In genomic region chr6:128090985-128091832, GRCm38 (mm10) we compare ENCODE assay signal across 8 mouse cellular contexts. TPM values are rescaled to one million over a fixed set of nuclear protein-coding genes. Genes with fewer than 3 reads are reported as not detected.
A peak's percentile ranks its signal among the peaks of the same experiment; 100 is the strongest.
DNase-seq lines count a peak whose midpoint lies in the region; ATAC-seq and TF ChIP-seq lines count a peak whose summit lies in the region.

No protein-coding gene starts in this region.

- H3K4me1 ChIP-seq in CH12.LX (ENCODE audit: control insufficient read depth in 1 of 2, insufficient read depth in 2 of 2) = no peaks in the 10 kb centered on the region
- peaks cover 26% of the 10 kb centered on the region for H3K4me1 ChIP-seq in kidney, postnatal 0 days (replicated peaks; ENCODE audit: insufficient read depth, low read length)

- no peak overlapping the region for H3K9ac ChIP-seq in CH12.LX (ENCODE audit: insufficient read depth, low read depth)
- H3K9ac ChIP-seq in kidney, postnatal 0 days (ENCODE audit: low read depth, low read length) = no peak overlapping the region; the same call in 1 of the 2 replicates

- no peak for TF ChIP-seq POLR2A in CH12.LX (IDR thresholded peaks at IDR 0.05; ENCODE audit: low read depth, low read length)

- in situ Hi-C loops in CH12.LX (cut with MboI; ENCODE audit: low pct_ligation_motif_present, low pct_unique_long_range_greater_than_20kb, low sequenced_read_pairs) = no loop called here

- TF ChIP-seq CTCF in CH12.LX (conservative IDR thresholded peaks at IDR 0.05 in 1 of 2, IDR thresholded peaks at IDR 0.05 in 1 of 2; ENCODE audit: low read depth in 2 of 2, low read length in 2 of 2) = peak; percentile 84 to 90
- TF ChIP-seq CTCF in kidney, postnatal 0 days (IDR thresholded peaks at IDR 0.05; ENCODE audit: low read depth) = peak; percentile 91

- DNase-seq in 3134 (ENCODE audit: extremely low read depth, insufficient read length, low spot score) = peak; percentile 44
- DNase-seq in CH12.LX (ENCODE audit: extremely low read depth) = peak; percentile 37
- DNase-seq in cerebellum, postnatal 10 days = peak; percentile 78 to 84
- DNase-seq in heart, adult 8-10 months (ENCODE audit: low spot score) = peak; percentile 62
- DNase-seq in kidney, postnatal 0 days (ENCODE audit: low spot score) = peak; percentile 77
- peak; percentile 64 for DNase-seq in right cerebral cortex, postnatal 4 days
- no peak for DNase-seq in ovary, postnatal 10 days (ENCODE audit: low spot score)

- peak; percentile 35; the same call in 1 of the 2 replicates for ATAC-seq in kidney, postnatal 0 days (replicated peaks; ENCODE audit: low FRiP score, low read depth)
- peak; percentile 60 for ATAC-seq in megakaryocyte, adult 5-6 weeks (ENCODE audit: poor library complexity, severe bottlenecking)

- H3K79me2 ChIP-seq in CH12.LX (replicated peaks; ENCODE audit: control insufficient read depth, extremely low read depth, insufficient read depth, poor library complexity, severe bottlenecking) = no peaks in the 10 kb centered on the region

- H3K9me3 ChIP-seq in CH12.LX (replicated peaks; ENCODE audit: low read length) = no peaks in the 10 kb centered on the region
- H3K9me3 ChIP-seq in kidney, postnatal 0 days (replicated peaks; ENCODE audit: low read length) = no peaks in the 10 kb centered on the region

- TF ChIP-seq RAD21 in CH12.LX (IDR thresholded peaks at IDR 0.05; ENCODE audit: low read depth, low read length) = peak; percentile 70

- H3K4me2 ChIP-seq in CH12.LX (ENCODE audit: insufficient read depth, low read depth, poor library complexity, severe bottlenecking) = no peak overlapping the region
- H3K4me2 ChIP-seq in kidney, postnatal 0 days (ENCODE audit: low read length) = no peak overlapping the region

- no peak for TF ChIP-seq EP300 in CH12.LX (IDR thresholded peaks at IDR 0.05; ENCODE audit: low read length)

- WGBS in kidney, postnatal 0 days = 21% methylated on average over 6 of the region's 6 CpGs

- no peaks in the 10 kb centered on the region for H3K36me3 ChIP-seq in CH12.LX (replicated peaks in 1 of 2; ENCODE audit: control insufficient read depth in 1 of 2, insufficient read depth in 1 of 2, low read length in 1 of 2)
- no peaks in the 10 kb centered on the region for H3K36me3 ChIP-seq in kidney, postnatal 0 days (ENCODE audit: insufficient read depth, low read length)

- no peak overlapping the region for H3K4me3 ChIP-seq in CH12.LX (replicated peaks in 1 of 3; ENCODE audit: low read depth in 2 of 3, low read length in 2 of 3, poor library complexity in 1 of 3)
- no peak overlapping the region for H3K4me3 ChIP-seq in kidney, postnatal 0 days (replicated peaks; ENCODE audit: low read depth, low read length)

- peaks cover 91% of the 10 kb centered on the region for H3K27me3 ChIP-seq in CH12.LX (replicated peaks)
- H3K27me3 ChIP-seq in kidney, postnatal 0 days (ENCODE audit: insufficient read depth, low read length) = no peaks in the 10 kb centered on the region

- dilution Hi-C loops in CH12.LX (cut with MboI; ENCODE audit: extremely low pct_ligation_motif_present, extremely low pct_unique_long_range_greater_than_20kb, low sequenced_read_pairs) = no loop called here

- H3K27ac ChIP-seq in CH12.LX (ENCODE audit: insufficient read depth, low read depth) = no peak overlapping the region
- no peak overlapping the region for H3K27ac ChIP-seq in kidney, postnatal 0 days

TF ChIP-seq in CH12.LX, 34 proteins besides CTCF, POLR2A, EP300 and RAD21:
- TF ChIP-seq ZKSCAN1 (IDR thresholded peaks at IDR 0.05; ENCODE audit: borderline replicate concordance, low read depth, low read length) (no peak), MAFK (IDR thresholded peaks at IDR 0.05; ENCODE audit: insufficient replicate concordance, low read length) (no peak), MAX (IDR thresholded peaks at IDR 0.05; ENCODE audit: low read length) (peak; percentile 62), ZNF384 (IDR thresholded peaks at IDR 0.05; ENCODE audit: low read depth, low read length) (no peak), MYC (IDR thresholded peaks at IDR 0.05; ENCODE audit: low read depth, low read length) (peak; percentile 44; the same call in 1 of the 2 replicates), USF1 (IDR thresholded peaks at IDR 0.05; ENCODE audit: low read depth, low read length) (no peak), SMC3 (IDR thresholded peaks at IDR 0.05; ENCODE audit: low read depth, low read length) (peak; percentile 61)
TF ChIP-seq in CH12.LX: peak in this region for 3.

RNA-seq across cellular contexts. Expression of gene Tspan9, which starts 52.2 kb away (rescaled TPM):
- total RNA-seq in CH12.LX (2012; rRNA removed) = 0.92 and 0.98 TPM in 2 replicates
- 0.40 and 0.55 TPM in 2 replicates for total RNA-seq in CH12.LX (2014; rRNA removed)
- polyA plus RNA-seq in CH12.LX (2012; ENCODE audit: insufficient read length, low read depth) = 0.33 and 0.71 TPM in 2 replicates
- 100 to 1,000 TPM in 2 of 4 experiments, 10 to 100 TPM in 2; 67.0 to 124 (median 99.7) TPM for total RNA-seq in heart, adult 8-10 months (2022)
- 102 and 131 TPM in 2 replicates for polyA plus RNA-seq in kidney, postnatal 0 days (2015; fragmentation: Nextera tagmentation; extraction: Ambion mirVana)
- not detected in 2 replicates for total RNA-seq in megakaryocyte, adult 5-6 weeks (2015)
- 0.26 and 1.3 TPM in 2 replicates for total RNA-seq in megakaryocyte, adult 5-6 weeks (2017)

Comparison
In these comparisons a context has a peak if more than half of its experiments do, and no peak if none do; other contexts are left out.
1. RNA of gene Tspan9, which starts 52.2 kb away (total RNA-seq): 67.0 to 124 TPM in heart, adult 8-10 months; 0.40 to 0.98 TPM in CH12.LX and 0.26 to 1.3 TPM in megakaryocyte, adult 5-6 weeks; every median in the first group is over 10 times any median in the second.